Mouse (Mus musculus): ENCODE measurements at regions not wholly inside any gene's neighbourhood (a gene's known extent, or its start where the extent isn't known, plus 50 kb on each side); places are given as distances from the start of the nearest gene placed in this dataset.

DNA sequence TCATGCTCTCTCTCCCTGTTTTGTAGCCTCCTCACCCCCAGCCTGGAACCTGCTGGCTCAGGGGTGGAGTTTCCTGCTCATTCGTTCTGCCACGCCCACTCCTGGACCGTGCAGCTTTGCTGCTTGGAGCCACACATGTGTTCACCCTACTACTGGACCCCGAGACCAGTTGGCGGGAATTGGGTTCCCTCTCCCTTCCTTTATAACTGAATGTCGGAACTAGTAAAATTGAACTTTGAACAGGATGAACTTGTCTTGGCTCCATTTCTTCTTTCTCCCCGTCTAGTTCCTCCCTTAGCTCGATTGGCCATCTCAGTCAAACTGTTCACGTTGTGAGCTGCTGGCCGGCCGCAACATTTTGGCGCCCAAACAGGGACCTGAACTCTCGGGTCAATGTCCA is 62.3 kb upstream of the Glrp1 start:
- no peaks in the 10 kb centered on the region for H3K9me3 ChIP-seq
- H3K36me3 ChIP-seq: no peaks in the 10 kb centered on the region
- no peak overlapping the region for H3K4me2 ChIP-seq (replicated peaks)
- H3K4me3 ChIP-seq: no peak overlapping the region
- 94% methylated on average over 13 of the region's 13 CpGs for WGBS
- H3K27ac ChIP-seq (replicated peaks): no peak overlapping the region
- H3K27me3 ChIP-seq: peaks cover 13% of the 10 kb centered on the region; the same call in 1 of the 2 replicates
- ATAC-seq (ENCODE audit: low FRiP score, low read depth): no peak
- H3K9ac ChIP-seq (replicated peaks): no peak overlapping the region
- H3K4me1 ChIP-seq: peaks cover 11% of the 10 kb centered on the region; the same call in 1 of the 2 replicates

DNA sequence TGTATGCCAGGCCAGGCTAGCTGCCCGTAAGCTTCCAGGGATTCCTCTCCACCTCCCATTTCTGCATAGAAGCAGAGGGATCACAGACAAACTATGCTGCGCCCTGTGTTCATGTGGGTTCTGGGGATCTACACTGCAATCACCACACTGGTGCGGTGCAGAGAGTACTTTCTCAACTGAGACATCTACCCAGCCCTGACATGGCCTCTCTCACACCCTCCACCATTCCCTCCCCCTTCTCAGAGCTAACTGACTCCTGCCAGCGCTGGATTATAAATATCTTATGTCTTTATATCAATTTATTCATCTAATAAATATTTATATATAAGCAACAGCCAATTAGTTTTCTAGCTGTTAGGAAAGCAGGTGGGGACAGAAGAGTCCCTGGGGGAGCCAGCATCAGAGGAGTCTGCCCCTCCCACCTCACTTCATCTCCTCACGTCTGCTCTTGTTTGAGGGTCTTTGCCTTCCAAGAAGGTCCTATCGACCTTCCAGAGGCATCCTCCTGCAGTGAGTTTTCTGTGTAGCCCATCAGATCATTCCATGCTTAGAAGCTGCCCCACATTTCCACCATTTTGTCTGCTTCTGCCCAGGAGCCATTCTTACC is 58.7 kb upstream of the Glrp1 start:
- Histone ChIP-seq H3K27me3 (no peaks in the 10 kb centered on the region; the same call in 1 of the 2 replicates), H3K9me3 (no peaks in the 10 kb centered on the region), H3K4me3 (no peak overlapping the region), H3K9ac (replicated peaks) (no peak overlapping the region; the same call in 1 of the 2 replicates), H3K36me3 (no peaks in the 10 kb centered on the region), H3K4me2 (replicated peaks) (no peak overlapping the region; the same call in 1 of the 2 replicates), H3K27ac (replicated peaks) (peak overlapping the region; percentile 36), H3K4me1 (peaks cover 8% of the 10 kb centered on the region; the same call in 1 of the 2 replicates)
- 63% methylated on average over 6 of the region's 6 CpGs for WGBS
- ATAC-seq (ENCODE audit: low FRiP score, low read depth): 0 out of 2 replicates have a peak, but pooled peaks have one; percentile 56

DNA sequence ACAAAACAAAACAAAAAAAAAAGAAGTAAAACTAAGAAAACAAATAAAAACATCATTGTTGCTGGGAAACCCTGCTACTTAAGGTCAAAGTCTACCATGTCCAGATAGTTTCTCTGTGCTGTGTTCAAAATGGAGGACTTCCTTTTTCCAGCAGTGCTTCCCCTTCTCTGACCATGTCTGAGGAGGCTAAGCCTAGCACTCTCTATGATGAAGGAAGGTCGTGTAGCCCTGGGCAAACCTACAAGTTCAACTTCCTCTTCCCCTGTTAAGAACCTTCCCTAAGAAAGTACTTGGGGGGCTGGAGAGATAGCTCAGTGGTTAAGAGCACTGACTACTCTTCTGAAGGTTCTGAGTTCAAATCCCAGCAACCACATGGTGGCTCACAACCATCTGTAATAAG is 57.3 kb upstream of the Glrp1 start:
- 90% methylated on average over 1 of the region's 1 CpGs for WGBS
- peaks cover 8% of the 10 kb centered on the region; the same call in 1 of the 2 replicates for H3K4me1 ChIP-seq
- no peak overlapping the region for H3K4me3 ChIP-seq
- ATAC-seq (ENCODE audit: low FRiP score, low read depth): no peak
- H3K36me3 ChIP-seq: no peaks in the 10 kb centered on the region
- H3K4me2 ChIP-seq (replicated peaks): no peak overlapping the region
- H3K9me3 ChIP-seq: no peaks in the 10 kb centered on the region
- no peak overlapping the region for H3K9ac ChIP-seq (replicated peaks)
- no peak overlapping the region for H3K27ac ChIP-seq (replicated peaks)
- H3K27me3 ChIP-seq: no peaks in the 10 kb centered on the region; the same call in 1 of the 2 replicates

DNA sequence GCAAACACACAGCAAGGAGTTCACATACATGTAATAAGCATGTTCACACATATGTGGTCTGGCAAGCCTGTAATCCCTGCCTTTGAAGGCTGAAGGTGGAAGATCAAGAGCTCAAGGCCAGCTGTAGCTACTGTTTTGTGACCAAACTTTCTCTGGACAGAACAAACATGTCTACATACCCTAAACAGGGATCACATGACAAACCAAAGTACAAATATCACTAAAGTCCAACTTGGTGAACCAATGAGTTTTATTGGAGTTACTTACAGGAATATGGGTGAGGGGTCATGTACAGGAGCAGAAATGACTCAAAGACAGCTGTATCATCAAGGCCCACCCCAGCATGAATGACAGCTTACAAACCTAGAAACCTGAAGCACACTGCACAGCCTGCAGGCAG is 56.6 kb upstream of the Glrp1 start:
- Histone ChIP-seq H3K9ac (replicated peaks) (no peak overlapping the region), H3K4me3 (no peak overlapping the region), H3K27ac (replicated peaks) (no peak overlapping the region), H3K27me3 (no peaks in the 10 kb centered on the region; the same call in 1 of the 2 replicates), H3K4me2 (replicated peaks) (no peak overlapping the region), H3K4me1 (peaks cover 8% of the 10 kb centered on the region; the same call in 1 of the 2 replicates), H3K9me3 (no peaks in the 10 kb centered on the region), H3K36me3 (no peaks in the 10 kb centered on the region)
- no peak for ATAC-seq (ENCODE audit: low FRiP score, low read depth)

DNA sequence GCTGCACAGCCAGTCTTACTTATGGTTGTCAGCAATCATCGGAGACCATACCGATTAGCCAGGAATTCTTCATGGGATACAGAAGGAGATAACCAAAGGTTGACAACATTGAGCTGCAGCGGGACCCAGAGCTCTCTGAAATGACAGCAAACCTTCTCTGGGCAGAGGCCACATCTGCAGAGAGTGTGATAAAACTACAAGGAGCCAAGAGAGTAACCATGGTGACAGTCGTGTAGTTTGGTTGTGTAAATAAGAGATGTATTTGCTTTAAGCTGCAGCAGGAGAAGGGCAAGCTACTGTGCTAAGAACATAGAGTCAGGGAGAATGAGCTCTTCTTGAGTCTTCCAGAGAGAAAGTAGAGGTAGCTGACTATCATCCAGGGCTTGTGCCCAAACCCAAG is 55.0 kb upstream of the Glrp1 start:
- no peak overlapping the region for H3K9ac ChIP-seq (replicated peaks)
- no peak overlapping the region for H3K4me3 ChIP-seq
- no peak for ATAC-seq (ENCODE audit: low FRiP score, low read depth)
- H3K4me2 ChIP-seq (replicated peaks): no peak overlapping the region
- H3K36me3 ChIP-seq: no peaks in the 10 kb centered on the region
- WGBS: 74% methylated on average over 4 of the region's 4 CpGs
- peaks cover 8% of the 10 kb centered on the region; the same call in 1 of the 2 replicates for H3K4me1 ChIP-seq
- H3K27ac ChIP-seq (replicated peaks): no peak overlapping the region
- H3K27me3 ChIP-seq: no peaks in the 10 kb centered on the region; the same call in 1 of the 2 replicates
- H3K9me3 ChIP-seq: no peaks in the 10 kb centered on the region

DNA sequence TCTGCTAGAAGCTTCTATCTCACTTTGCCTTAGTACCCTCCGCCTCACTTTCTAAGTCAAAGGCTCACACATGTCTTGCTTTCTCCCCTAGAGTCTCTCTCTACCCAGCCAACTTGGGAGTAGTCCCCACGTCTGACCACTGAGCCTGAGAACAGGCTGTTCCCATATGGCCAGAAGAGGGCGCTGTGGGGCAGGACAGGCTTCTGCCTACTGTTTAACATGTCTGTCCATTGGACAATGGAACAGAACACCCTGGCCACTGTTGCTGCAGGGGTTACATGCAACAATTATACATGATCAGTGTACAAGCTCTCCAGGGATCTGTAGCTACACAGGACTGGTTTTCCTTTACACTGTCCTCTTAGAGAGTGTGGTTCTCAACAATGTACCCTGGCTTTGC is 52.5 kb upstream of the Glrp1 start:
- 15% methylated on average over 3 of the region's 3 CpGs for WGBS
- H3K27me3 ChIP-seq: no peaks in the 10 kb centered on the region; the same call in 1 of the 2 replicates
- H3K9me3 ChIP-seq: no peaks in the 10 kb centered on the region
- H3K4me1 ChIP-seq: peaks cover 7% of the 10 kb centered on the region; the same call in 1 of the 2 replicates
- no peak overlapping the region for H3K27ac ChIP-seq (replicated peaks)
- no peak overlapping the region for H3K9ac ChIP-seq (replicated peaks)
- no peak overlapping the region for H3K4me2 ChIP-seq (replicated peaks)
- peak; percentile 78 for ATAC-seq (ENCODE audit: low FRiP score, low read depth)
- H3K36me3 ChIP-seq: no peaks in the 10 kb centered on the region
- no peak overlapping the region for H3K4me3 ChIP-seq

DNA sequence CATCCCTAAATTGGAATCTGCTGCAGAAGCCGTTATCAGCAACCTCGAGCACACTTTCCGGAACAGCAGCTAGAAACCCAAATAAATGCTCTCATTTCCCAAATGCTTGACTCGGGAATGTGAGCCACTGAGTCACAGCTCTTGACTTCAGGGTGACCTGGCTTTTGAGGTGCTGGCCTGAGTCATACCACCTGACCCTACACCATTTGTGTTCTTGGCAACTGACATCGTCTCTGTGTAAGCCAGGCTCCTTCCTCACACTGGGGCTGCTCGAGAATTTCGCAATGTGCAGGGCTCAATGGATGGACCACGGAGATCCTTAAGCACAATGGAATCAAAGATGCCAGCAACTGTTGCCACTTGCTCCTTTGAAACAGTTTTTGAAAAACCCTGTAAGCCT is 50.9 kb upstream of the Glrp1 start:
- H3K9ac ChIP-seq (replicated peaks): no peak overlapping the region
- no peaks in the 10 kb centered on the region for H3K9me3 ChIP-seq
- 60% methylated on average over 8 of the region's 8 CpGs for WGBS
- H3K4me2 ChIP-seq (replicated peaks): no peak overlapping the region
- no peaks in the 10 kb centered on the region; the same call in 1 of the 2 replicates for H3K27me3 ChIP-seq
- H3K4me3 ChIP-seq: no peak overlapping the region
- H3K27ac ChIP-seq (replicated peaks): no peak overlapping the region
- ATAC-seq (ENCODE audit: low FRiP score, low read depth): no peak
- peaks cover 7% of the 10 kb centered on the region; the same call in 1 of the 2 replicates for H3K4me1 ChIP-seq
- no peaks in the 10 kb centered on the region for H3K36me3 ChIP-seq
